Mouse (Mus musculus): ENCODE measurements at regions not wholly inside any gene's neighbourhood (a gene's known extent, or its start where the extent isn't known, plus 50 kb on each side); places are given as distances from the start of the nearest gene placed in this dataset.

DNA sequence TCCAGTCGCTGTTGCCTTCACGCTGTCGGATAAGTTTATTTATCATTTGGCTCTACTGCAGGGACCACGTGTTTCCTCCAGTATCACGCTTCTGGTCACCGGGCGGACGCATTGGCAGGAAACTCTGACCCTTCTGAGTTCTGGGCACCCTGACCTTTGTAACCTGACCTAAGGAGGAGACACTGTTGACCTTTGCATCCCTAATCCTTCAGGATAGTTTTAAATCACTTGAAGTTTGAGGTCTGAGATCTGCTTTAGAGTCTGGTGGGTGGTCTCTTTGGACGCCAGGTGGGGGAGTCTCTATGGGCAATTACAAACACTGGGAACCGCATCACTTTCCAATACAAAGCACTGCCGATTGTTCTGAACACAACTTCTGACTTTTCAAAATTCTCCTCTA, 192.6 kb upstream of the Nrip1 start:
- no peak for DNase-seq

DNA sequence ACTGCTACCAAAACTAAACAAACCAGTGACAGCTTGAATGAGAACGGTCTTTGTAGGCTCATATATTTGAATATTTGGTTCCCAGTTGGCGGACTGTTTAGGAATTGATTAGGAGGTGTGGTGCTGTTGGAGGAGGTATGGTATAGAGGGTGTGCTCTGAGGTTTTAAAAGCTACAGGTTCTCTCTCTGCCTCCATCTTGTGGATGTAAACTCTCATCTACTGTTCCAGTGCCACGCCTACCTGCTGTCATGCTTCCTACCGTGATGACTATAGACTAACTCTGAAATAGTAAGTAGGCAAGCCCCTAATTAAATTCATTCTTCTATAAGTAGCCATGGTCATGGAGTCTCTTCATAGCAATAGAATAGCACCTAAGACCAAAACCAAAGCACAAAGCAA, 181.2 kb upstream of the Nrip1 start:
- DNase-seq = no peak

DNA sequence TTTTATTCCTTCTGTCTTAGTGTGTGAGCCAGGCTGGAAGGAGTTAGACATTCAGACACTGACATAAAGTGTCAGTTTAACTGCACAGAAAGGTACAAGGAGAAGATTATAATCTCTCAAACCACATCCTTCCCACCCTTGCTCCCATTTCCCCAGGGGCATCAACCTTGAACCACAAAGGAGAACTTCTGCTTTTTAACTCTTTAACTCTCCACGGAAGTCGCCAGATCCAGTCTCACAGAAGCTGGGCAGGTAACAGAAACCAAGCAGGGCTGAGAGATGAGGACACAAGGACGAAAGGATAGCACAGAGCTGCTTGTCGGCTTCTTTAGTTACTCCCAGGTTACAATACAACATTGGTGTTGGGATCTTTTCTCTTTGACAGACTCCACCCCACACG, 176.0 kb upstream of the Nrip1 start:
- no peak for DNase-seq

DNA sequence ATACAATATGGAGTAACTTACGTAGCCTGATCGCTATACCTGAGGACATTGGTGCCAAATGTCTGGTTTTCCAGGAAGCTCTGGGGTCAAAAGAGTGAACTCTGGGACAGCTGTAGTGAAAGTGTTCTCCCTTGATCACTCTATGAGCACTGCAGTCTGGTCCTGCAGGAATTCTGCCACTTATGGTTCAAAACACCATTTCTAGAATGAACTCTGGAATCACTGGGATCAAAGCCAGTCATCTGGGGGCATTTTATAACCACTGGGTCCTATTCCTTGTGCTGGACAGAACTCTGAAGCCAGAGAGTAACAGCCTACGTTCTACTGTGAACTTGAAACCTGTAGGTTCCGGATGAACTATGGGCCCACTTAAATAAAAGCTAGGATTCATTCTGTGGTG, 173.5 kb upstream of the Nrip1 start:
- no peak for DNase-seq

DNA sequence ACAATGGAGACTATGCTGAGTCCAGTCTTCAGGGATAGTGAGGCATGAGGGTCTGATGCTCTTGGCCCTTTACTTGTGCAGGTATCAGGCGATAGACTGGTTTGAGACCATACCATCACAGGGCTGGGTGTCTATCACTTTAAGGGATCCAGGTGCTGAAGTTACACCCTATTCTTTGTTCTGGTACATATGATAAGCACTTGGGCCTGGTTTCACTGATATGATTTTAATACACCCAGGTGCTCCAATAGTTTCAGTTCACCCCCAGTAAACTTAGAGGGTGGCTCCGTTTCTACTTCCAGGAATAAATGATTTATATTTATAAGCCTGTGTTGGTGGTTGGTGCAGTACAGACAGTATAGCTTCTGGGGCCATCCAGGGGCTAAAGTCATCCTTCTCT, 173.0 kb upstream of the Nrip1 start:
- no peak for DNase-seq

DNA sequence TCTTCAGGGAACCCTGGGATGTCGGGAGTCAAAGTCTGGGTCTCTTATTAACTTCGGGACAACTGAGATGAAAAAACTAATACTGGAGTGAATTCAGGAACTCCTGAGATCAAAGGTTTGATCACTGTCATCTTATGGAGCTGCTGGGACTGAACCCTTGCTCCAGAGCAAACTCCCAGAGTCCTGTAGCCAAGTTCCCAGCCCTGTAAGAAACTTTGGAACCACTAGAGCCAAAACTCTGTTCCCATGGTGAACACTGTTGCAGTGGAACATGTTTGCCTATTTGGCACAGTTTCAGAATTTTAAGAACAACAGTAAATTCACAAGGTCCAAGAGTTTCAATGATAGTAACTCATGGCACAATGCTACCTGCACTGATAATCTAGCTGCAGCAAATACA, 172.3 kb upstream of the Nrip1 start:
- DNase-seq = no peak

DNA sequence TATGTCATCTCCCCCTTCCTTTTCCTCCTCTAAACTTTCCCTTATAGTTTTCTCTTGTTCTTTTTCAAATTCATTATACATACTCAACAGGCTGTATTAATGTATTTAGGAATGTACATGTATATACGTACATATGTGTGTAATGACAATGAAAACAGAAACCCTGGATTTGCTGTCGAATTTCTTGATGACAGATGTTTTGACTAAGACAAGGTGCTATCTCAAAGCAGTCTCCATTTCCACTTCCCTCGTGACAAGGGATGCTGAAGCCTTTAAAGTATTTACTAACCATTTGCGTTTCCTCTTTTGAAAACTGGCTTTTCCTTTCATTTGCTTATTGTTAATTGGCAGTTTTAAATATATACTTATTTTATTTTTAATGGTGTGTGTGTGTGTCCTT, 171.3 kb upstream of the Nrip1 start:
- no peak for DNase-seq

DNA sequence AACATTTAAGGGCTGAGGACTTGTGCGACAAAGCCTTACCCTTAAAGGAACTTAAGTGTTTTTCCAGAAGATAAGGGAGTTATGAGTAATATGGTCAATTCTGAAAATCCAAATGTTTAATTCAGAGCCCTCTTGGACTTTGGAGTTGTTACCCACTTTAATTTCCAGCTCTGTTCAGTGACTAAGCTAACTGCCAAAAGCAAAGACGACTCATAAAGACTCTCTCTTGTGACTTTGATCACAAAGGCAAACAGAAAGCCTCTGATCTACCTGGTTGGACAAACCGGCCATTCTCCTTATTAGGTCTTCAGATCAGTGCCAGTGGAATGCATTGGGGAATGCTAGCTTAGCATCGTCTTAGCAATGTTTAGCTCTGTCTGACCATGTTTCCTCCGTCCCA, 167.3 kb upstream of the Nrip1 start:
- no peak for DNase-seq

DNA sequence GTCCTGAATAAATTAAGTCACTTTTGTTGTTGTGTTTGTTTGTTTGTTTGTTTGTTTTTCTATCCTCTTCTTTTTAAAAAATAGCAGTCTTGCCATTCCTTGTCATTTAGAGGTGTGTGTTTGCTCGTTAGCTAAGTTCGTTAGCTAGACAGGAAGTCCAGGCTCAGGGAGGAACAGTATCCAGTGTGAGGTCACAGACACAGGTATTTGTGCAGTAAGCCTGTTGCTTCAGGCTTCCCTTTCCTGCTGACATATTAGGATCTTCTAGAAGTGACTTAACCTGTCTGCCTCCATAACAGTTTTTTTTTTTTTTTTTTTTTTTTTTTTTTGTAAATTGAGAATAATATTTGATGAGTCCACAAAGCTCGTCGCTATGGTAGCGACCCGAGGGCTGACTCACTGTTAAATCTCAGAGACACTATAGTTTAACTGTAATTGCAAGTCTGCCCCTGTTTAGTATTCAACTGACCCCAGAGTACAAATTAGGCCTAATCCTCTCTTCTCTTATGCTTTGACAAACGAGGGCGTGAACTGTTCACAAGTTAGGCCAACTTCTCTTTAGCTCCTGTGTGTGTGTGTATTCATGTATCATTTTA, 166.8 kb upstream of the Nrip1 start:
- DNase-seq = no peak

DNA sequence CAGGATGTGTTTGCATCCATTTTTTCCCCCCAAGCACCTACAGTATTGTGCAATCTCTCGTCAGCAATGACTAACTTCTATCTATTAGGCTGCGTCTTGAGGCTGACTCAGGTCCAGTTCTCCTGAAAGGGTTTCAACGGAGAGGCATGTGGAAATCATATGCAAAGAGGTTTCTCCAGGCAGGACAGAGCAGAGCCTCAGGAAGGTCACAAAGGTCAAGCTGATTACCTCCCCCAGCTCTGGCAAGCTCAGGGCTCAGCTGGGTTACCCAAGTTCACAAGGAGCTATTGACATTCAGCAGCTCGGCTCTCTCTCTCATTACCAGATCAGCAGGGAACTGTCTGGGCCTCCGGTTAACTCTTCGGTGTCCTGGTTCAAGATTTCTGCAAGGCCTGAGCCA, 166.0 kb upstream of the Nrip1 start:
- no peak for DNase-seq

DNA sequence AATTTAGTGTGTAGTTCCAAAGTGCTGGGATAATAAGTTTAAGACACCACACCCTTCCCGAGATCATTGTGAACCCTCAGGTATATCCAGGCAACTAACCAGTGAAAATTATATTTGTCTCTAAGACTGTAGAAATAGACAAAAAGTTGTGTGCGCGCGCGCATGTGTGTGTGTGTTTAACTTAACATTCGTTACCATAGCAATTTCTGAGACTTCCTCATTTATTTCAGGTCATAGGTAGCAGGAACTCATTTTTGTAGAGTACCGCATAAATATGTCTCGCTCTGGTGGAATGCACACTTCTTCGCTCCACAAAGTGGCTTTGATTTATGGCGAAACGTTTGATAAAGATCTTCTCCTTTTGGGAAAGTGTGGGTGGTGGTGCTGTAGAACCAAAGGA, 164.2 kb upstream of the Nrip1 start:
- no peak for DNase-seq

DNA sequence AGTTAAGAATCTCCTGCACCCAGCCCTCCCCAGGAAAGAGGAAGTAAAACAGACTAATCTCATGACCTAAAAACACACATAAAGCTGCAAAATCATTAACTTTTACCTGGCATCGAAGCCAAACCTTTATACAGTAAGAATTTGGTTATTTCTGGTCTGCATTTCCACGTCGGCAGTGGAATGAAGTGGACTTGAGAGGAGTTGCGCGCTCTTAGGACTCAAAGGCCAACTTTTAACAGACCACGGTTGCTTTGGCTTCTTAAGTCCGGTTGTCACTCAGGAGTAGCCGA, 159.2 kb upstream of the Nrip1 start:
- no peak for DNase-seq

DNA sequence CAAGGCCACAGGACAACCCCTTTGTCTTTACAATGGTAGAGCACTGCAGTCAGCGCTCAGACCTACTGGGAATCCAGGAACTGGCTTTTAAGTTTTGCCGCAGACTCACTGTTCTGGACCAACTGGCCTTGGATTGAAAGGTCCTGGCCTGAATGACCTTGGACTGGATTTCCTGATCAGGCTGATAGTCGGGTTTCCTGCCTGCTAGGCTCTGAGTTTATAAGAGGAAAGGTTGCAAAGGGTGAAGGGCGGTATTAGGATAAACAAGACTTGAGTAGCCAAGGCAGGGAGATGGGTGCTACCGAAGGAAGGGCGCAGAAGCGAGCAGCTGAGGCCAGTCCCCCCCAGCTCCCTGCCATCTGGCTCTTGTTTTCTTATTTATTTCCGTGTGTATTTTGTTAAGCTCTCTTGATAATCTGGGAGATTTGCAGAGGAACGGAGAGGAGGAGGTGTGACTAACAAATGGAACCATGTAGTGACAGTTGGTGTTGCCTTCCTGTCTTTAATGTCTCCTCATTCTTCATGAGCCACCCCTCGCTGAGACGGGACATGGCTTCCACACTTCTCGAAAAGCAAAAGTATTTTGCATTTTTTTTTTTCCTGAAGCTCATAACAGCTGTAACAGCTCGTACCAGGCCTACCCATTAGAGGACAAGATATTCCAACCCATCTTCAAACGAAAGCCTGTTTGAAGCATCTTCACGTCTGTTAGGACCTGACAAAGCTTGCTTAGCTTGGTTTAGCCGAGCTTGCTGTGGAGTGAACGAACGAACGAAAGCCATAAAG, 158.7 kb upstream of the Nrip1 start:
- no peak for DNase-seq

DNA sequence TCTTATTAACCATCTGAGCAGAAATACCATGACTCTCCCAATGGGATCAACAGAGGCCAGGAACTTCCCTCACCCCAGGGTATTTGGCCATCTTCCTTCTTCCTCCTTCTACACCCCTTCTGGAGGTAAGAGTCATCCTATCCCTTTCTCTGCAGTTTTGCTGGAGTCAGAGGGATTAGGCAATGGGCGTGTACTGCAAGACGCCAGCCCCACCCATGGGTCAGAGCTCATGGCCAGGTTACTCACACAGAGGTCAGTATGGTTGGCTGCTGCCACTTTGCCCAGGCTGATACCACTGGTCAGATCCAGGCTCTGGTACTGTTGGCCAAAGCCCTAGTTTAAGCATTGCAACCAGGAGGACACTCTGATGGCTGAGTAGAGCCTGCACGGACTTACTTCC, 157.3 kb upstream of the Nrip1 start:
- DNase-seq = no peak

DNA sequence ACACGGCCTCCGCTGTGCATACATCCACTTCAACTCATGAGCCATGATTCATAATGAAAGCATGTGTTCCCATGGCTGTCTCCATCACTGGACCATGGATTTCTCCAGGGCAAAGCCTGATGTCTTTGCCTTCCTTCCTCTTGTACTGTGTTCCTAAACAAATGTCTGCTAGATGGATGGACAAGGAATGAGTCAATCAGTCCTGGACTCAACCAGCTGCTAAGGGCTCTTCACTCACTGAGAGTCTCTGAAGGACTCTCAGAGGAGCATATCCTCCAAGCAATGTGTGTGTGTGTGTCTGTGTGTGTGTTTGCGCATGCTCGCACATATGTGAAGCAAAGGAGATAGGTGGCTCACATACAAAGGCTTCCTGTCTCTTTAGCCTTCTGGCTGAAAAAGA, 156.0 kb upstream of the Nrip1 start:
- DNase-seq = no peak

DNA sequence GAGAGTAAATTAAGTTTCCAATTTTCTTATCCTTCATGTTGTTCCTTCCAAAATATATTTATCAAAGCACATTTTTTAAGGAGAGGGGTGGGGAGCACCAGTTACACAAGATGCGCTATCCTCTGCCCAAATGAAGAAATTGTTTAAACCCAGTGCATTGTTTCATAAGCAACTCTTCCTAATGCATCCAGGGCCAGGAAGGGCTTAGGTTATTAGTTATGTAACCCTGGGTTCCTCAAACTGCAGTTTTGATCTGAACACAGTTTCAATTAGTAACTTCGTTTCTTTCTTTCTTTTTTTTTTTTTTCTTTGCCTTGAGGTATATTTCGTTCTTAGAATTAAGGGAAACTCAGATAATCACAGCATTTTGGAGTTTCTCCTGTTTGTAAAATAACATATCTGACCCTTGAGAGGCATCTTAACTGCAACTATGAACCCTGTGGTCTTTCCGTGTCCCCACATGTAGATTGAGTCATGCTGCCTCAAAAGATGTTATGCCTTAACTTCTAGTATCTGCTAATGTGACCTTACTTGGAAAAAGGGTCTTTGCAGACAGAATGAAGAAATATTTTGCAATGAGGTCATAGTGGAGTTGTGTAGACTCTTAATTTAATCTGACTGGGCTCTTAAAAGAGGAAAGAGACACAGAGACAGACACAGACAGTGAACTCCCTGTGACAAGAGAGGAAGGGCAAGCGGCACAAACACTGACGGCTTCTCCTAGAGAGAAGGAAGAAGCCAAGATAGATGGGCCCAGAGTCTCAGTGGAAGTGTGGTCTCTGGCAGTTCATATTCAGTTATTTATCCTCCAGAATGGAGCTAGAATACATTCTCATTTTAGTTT, 153.7 kb upstream of the Nrip1 start:
- DNase-seq = no peak

DNA sequence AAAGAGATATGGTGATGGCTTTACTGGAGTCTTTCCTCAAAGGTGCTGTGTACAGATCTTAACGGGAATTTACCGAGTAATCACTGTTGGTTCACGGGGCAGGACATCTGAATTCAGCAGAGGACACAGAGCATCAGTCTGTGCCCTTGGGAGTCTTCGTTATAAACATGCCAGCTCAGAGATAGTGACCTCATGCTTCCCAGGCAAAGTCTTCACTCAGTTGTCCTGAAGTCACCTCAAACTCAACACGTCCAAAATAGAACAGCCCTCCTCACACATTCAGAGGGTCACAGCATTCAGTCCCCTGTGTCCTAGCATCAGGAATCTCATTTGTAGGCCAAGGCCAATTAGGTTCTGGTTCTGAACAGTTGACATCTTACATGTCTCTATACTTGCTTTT, 151.9 kb upstream of the Nrip1 start:
- no peak for DNase-seq

DNA sequence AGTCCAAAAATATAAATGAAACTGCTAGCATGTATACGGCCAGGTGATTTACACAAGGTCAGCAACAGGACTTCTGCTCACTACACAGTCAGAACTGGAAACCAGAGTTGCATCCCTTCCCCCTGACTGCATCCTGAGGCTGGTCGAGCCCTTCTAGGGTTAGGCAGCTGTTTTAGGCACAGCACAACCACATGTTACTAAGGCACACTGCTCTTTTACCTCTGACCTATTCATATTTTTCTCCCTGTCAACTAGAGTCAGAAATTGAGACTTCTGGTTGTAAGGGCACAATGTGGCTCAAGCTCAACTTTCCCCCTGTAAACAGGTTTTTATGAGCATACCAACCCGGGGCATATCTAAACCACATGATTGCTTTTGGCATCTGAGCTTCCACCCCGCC, 151.3 kb upstream of the Nrip1 start:
- DNase-seq = no peak

DNA sequence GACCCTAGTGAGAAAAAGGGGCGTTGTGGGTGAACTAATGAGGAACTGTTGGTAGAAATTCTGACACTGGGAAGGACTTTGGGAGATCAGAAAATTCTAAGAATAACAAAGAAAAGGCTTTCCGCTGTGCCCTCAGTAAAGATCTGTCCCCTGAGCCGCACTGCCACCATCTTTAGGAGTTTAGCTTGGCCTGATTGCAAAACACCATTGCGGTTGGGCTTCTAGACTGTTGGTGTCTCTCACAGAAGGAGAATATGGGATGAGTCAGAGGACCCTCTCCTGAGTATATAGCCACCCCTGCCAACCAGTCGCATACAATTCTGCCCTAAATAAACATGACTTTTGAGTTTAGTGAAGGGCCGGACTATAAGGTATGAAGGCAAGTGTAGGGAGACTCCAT, 147.5 kb upstream of the Nrip1 start:
- DNase-seq = no peak

DNA sequence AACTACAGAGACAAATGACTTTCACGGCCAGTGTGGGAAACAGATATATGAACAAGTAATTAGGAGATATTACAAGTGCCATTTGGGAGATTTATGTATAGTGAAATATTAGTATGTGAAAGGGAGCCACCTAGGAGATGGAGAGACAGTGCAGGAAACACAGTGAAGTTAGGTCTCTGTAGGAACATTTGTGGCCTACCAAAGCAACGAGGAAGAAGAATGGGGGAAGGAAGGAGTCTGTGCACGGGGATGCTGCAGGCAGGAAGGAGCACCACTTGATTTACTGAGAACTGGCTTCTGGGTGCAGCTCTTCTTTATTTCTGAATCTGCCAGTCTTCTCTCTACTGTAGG, 147.0 kb upstream of the Nrip1 start:
- DNase-seq = no peak

DNA sequence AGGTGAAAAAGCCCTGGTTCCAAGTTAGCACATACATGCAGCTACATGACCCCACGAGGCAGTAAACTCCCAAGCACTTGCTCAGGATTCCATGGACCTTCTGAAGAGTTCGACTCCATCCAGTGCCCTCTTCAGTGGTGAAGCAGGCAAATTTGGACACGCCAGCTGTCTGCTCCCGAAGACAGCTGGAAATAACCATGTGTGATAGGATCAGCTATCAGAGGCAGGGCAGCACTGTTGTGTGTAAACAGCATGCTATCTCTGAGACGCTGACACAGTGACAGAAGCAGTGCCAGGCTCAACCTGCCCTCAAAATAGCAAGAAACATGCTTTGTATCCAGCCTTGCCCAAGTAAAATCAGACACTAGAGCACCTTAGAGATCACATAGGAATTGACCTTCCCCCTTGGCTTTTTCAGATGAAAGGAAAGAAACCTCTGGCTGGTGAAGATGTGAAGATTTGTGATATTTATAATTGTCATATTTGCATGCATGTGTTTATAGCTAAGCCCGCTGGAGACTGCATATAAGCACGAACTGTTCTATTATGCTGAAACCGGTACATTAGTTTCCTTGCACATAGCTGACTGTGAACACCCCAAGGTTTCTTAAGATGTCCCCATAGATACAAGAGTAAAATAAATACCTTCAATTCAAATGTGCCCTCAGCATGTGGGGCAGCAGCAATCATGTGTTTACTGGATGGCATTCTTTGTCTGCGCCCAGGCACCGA, 146.4 kb upstream of the Nrip1 start:
- no peak for DNase-seq

DNA sequence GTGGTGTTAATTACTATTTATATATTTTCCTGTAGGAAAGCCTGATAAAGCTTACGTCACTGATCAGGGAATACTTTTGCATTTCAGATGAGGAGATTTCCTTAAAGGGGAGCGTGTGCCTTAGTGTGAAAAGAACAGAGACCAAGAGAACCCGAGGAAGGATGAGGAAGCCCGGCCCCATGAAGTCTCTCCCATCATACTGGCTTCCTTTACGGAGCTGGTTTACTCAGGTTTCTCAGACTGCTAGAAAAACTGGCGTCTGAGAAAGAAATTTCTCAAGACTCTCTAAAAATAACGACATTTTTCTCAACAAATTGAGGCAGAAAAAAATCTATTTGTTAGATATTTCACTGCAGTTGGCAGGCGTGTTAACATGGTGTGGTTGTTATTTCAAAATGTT, 137.2 kb upstream of the Nrip1 start:
- no peak for DNase-seq

DNA sequence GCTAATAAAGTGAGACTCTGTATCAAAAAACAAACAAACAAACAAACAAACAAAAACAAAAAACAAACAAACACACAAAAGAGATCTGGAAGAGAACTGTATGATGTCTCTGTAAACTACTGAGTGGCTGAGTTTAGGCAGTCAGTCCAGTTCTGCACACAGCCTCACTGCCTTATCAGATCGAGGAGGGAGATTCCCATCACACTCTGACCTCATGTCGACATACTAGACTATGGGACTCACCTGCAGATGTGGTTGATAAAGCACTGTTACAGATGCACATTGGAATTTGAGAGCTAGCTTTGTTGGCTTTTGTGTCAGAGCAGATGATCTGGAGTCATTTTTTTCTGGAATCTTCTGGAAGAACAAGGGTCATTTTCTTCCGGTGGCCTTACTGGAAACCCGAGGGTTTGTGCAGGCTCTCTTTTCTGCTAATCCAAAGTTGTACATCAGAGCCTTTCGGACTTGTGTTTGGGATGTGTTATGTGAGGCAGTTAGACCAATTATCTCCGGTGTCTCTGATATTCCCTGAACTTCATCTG, 135.6 kb upstream of the Nrip1 start:
- no peak for DNase-seq

Data from cerebellum, adult 9-10 months (tissue).